Mouse (Mus musculus): ENCODE measurements around the gene Ppan.

DNA sequence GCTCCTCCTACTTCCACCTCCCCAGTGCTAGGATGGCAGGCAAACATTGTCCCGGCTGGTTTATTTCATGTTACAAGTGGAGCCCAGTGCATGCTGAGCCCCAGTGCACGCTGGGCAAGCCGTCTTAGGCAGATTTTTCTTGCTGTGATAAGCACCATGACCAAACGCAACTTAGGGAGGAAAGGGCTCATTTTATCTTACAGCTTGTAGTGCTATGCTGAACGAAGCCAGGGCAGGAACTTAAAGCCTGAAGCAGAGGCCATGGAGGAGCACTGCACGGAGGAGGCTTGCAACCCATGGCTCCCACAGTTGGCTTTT lies 14.2 kb downstream of the Ppan start:
- TF ChIP-seq CTCF (IDR thresholded peaks at IDR 0.05; ENCODE audit: low read depth) = no peak
- TF ChIP-seq EP300 (IDR thresholded peaks at IDR 0.05; ENCODE audit: low read depth) = no peak
